Mouse (Mus musculus) gastrocnemius, adult 8-10 months (tissue): ENCODE measurements at regions not wholly inside any gene's neighbourhood (a gene's known extent, or its start where the extent isn't known, plus 50 kb on each side); places are given as distances from the start of the nearest gene placed in this dataset.
A peak's percentile ranks its signal among the peaks of the same experiment; 100 is the strongest.

Experiments used
- DNase-seq, 2 experiments: peaks; one replicate each; pipeline ENCODE4 v3.0.0; 2022; ENCODE audit warnings: low spot score in 2 of 2

- DNase-seq: no peak
Measured at GRCm38 (mm10) chr4:125354742-125355141, 135.8 kb upstream of the Grik3 start.

- DNase-seq: no peak
Measured at GRCm38 (mm10) chr4:125350056-125350455, 140.4 kb upstream of the Grik3 start.

- DNase-seq: no peak
Measured at GRCm38 (mm10) chr4:125339056-125339455, 151.4 kb upstream of the Grik3 start.

- no peak for DNase-seq
Measured at GRCm38 (mm10) chr4:125328806-125329205, 161.7 kb upstream of the Grik3 start.

GRCm38 (mm10) chr4:125324495-125324894 lies 166.0 kb upstream of the Grik3 start:
- DNase-seq: no peak

- no peak for DNase-seq
Measured at GRCm38 (mm10) chr4:125319343-125319742, 171.2 kb upstream of the Grik3 start.

- DNase-seq: no peak
Measured at GRCm38 (mm10) chr4:125318293-125318692, 172.2 kb upstream of the Grik3 start.

- no peak for DNase-seq
Measured at GRCm38 (mm10) chr4:125316876-125317275, 173.6 kb upstream of the Grik3 start.

- no peak for DNase-seq
Measured at GRCm38 (mm10) chr4:125315818-125316217, 174.7 kb upstream of the Grik3 start.

- no peak for DNase-seq
Measured at GRCm38 (mm10) chr4:125313892-125314291, 176.6 kb upstream of the Grik3 start.

GRCm38 (mm10) chr4:125313252-125313651 lies 177.2 kb upstream of the Grik3 start:
- DNase-seq: no peak

GRCm38 (mm10) chr4:125308171-125308570 lies 180.5 kb upstream of the Zc3h12a start:
- DNase-seq: no peak

GRCm38 (mm10) chr4:125305766-125306165 lies 178.1 kb upstream of the Zc3h12a start:
- DNase-seq: no peak

GRCm38 (mm10) chr4:125302660-125303059 lies 175.0 kb upstream of the Zc3h12a start:
- DNase-seq: no peak

GRCm38 (mm10) chr4:125300503-125301457 lies 173.1 kb upstream of the Zc3h12a start:
- no peak for DNase-seq

GRCm38 (mm10) chr4:125290761-125291160 lies 163.1 kb upstream of the Zc3h12a start:
- DNase-seq: no peak

GRCm38 (mm10) chr4:125289709-125290108 lies 162.1 kb upstream of the Zc3h12a start:
- DNase-seq: no peak

GRCm38 (mm10) chr4:125289031-125289449 lies 161.4 kb upstream of the Zc3h12a start:
- no peak for DNase-seq

GRCm38 (mm10) chr4:125282974-125283319 lies 155.3 kb upstream of the Zc3h12a start:
- no peak for DNase-seq

- peak in 1 of 2 experiments; percentile 9 for DNase-seq
Measured at GRCm38 (mm10) chr4:125282154-125282973, 154.7 kb upstream of the Zc3h12a start.

GRCm38 (mm10) chr4:125279165-125279564 lies 151.5 kb upstream of the Zc3h12a start:
- no peak for DNase-seq

GRCm38 (mm10) chr4:125276861-125277260 lies 149.2 kb upstream of the Zc3h12a start:
- no peak for DNase-seq
